Mouse (Mus musculus) retina, postnatal 7 days (tissue): ENCODE data around the gene Ccr1.

ENCODE experiments used
- DNase-seq: peaks from one replicate; pipeline ENCODE4 v3.0.0-alpha.2; 2012; ENCODE audit warnings: low read depth, low spot score

Ccr1 gene

DNA sequence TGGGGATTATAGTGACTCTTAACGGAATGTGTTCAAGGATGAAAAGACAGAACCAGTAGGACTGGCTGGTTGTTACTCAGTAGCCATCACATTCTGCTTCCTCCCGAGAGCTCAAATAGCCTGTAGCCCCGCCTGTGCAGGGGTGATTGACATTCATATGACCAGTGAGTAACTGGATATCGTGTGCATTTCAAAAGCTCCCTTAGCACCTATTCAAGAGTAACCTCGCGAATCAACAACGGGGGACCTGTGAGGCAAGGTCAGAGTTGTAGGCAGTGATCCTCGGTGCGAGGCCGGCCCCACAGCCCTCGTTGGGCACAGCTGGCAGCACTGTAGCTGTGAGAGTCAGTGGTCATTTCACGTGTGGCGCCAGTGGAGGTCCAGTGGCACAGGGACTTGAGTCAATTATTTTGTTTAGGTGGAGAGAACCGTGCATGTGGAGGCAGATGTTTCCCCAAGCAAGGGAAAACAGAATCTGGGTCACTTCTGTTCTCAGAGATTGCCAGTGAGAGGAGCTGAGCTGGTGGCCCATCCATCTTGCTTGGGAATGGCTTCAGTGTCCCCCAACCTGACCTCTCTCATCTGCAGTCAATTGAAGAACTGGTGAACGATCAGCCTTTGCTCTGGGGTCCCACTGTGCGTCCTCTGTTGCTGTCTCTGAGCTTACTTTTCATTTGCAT lies 41.1 kb downstream of the Ccr1 start:
- no peak for DNase-seq

GRCm38 (mm10) chr9:123926041-123926440 lies 42.5 kb downstream of the Ccr1 start:
- DNase-seq = peak; percentile 71

GRCm38 (mm10) chr9:123925101-123925946 lies 43.2 kb downstream of the Ccr1 start:
- peak; percentile 53 for DNase-seq

- peak; percentile 87 for DNase-seq
Measured at GRCm38 (mm10) chr9:123924589-123925066, 43.9 kb downstream of the Ccr1 start.

- DNase-seq = peak; percentile 60
Measured at GRCm38 (mm10) chr9:123924035-123924434, 44.5 kb downstream of the Ccr1 start.

DNA sequence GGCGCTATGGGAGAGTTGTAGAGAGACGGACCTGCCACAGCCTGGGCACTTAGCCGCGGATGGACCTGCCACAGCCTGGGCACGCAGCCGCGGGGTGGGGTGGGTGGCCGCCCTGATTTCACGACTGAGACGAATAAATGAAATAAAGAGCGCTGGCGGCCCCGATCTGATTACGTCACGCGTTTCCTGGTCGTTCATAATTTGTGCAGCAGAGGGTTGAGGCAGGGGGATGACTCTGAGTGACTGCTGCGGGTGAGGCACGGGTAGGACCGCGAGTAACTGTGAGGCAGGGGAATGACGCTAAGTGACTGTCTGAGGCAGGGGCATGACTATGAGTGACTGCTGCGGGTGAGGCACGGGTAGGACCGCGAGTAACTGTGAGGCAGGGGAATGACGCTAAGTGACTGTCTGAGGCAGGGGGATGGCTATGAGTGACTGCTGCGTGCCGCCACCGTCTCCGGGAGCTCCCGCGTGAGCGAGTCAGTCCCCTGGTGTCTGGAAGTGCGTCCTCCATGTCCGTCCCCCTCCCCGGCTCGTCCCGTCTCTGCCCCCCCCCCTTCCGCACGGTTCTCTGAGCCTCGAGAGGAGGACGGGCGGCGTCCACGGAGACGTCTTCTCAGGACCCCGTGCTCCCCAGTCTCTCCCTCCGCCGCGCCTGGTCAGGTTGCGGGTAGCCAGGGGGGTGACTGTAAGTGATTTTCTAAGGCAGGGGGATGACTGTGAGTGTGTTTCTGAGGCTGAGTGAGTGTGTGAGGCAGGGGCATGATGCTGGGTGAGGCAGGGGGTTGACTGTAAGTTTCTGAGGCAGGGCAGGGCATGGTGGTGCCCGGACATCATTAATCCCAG lies 45.1 kb downstream of the Ccr1 start:
- DNase-seq = peak; percentile 33
